Mouse (Mus musculus) heart, postnatal 0 days (tissue): ENCODE measurements around the gene Itga8. TPM values are rescaled to one million over a fixed set of nuclear protein-coding genes. Genes with fewer than 3 reads are reported as not detected.

Source experiments
- ATAC-seq: fragments of 200-750 bp; cut with Nextera tagmentation; 2 replicates; pipeline ENCODE4 v1.8.0; 2017; ENCODE audit warnings: low read depth, moderate number of reproducible peaks, moderate library complexity; ENCODE audit not compliant: insufficient read depth
- DNase-seq: peaks from one replicate; pipeline ENCODE4 v3.0.0-alpha.2; 2016; ENCODE audit warnings: low spot score
- H3K27ac ChIP-seq: fragments of 300-500 bp; sonication (generic); 2 replicates; pipeline ENCODE4 v1.5.1; 2014; ENCODE audit warnings: low read depth, mild to moderate bottlenecking
- H3K27me3 ChIP-seq: fragments of 300-500 bp; sonication (generic); 2 replicates; pipeline ENCODE4 v1.6.1; 2014; ENCODE audit warnings: low read length, mixed read lengths; ENCODE audit not compliant: control insufficient read depth, insufficient read depth
- H3K36me3 ChIP-seq: fragments of 300-500 bp; sonication (generic); replicated peaks from 2 replicates; pipeline ENCODE4 v1.6.1; 2014; ENCODE audit warnings: low read length, mixed read lengths; ENCODE audit not compliant: control insufficient read depth, insufficient read depth
- H3K4me1 ChIP-seq: fragments of 300-500 bp; sonication (generic); 2 replicates; pipeline ENCODE4 v1.6.1; 2014; ENCODE audit warnings: antibody characterized with exemption; ENCODE audit not compliant: control insufficient read depth, insufficient read depth
- H3K4me2 ChIP-seq: fragments of 300-500 bp; sonication (generic); 2 replicates; pipeline ENCODE4 v1.6.1; 2014; ENCODE audit warnings: low read depth, mild to moderate bottlenecking, low read length, moderate library complexity
- H3K4me3 ChIP-seq: fragments of 300-500 bp; sonication (generic); 2 replicates; pipeline ENCODE4 v1.5.1; 2014; ENCODE audit warnings: low read depth, low read length
- H3K9ac ChIP-seq: fragments of 300-500 bp; sonication (generic); replicated peaks from 2 replicates; pipeline ENCODE4 v1.6.1; 2014; ENCODE audit warnings: low read depth, low read length, mixed read lengths
- H3K9me3 ChIP-seq: fragments of 300-500 bp; sonication (generic); replicated peaks from 2 replicates; pipeline ENCODE4 v1.6.1; 2016; ENCODE audit warnings: low read length; ENCODE audit not compliant: control insufficient read depth
- CTCF ChIP-seq: IDR thresholded peaks from 2 replicates; pipeline ENCODE4 v1.5.1; 2016; ENCODE audit warnings: antibody characterized with exemption, control low read depth, low read depth
- EP300 ChIP-seq: IDR thresholded peaks from 2 replicates; pipeline ENCODE4 v1.6.1; 2016; ENCODE audit warnings: antibody characterized with exemption, low read depth
- WGBS: fragments of 180-500 bp; shearing (Covaris S2); extraction: QIAGEN DNeasy Blood & Tissue Kit; methylation state at CpG from one replicate; pipeline ENCODE4 v1.1.7; 2014; 5-methylcytosine and 5-hydroxymethylcytosine counted together
- polyA plus RNA-seq: library from polyadenylated mRNA; unstranded; fragments of >200 nt; fragmentation: Nextera tagmentation; extraction: Ambion mirVana; gene quantifications from 2 replicates; pipeline ENCODE4 v1.2.1, GENCODE M21; 2015
- total RNA-seq: library from RNA; depleted of rRNA; stranded (reverse); fragments of >200 nt; gene quantifications from 2 replicates; pipeline ENCODE4 v1.2.3, GENCODE M21; 2014; ENCODE audit warnings: low replicate concordance; rRNA removed

Gene Itga8
- total and polyA plus RNA-seq, 2 experiments from 2014 or later = 5.6 to 15.0 TPM

GRCm38 (mm10) chr2:12084341-12084740, 217.4 kb downstream of the Itga8 start:
- Histone ChIP-seq H3K27me3 (no peaks in the 10 kb centered on the region), H3K36me3 (no peaks in the 10 kb centered on the region), H3K9me3 (no peaks in the 10 kb centered on the region), H3K4me1 (no peaks in the 10 kb centered on the region), H3K27ac (no peak overlapping the region), H3K4me3 (no peak overlapping the region), H3K9ac (no peak overlapping the region), H3K4me2 (no peak overlapping the region)
- no peak for TF ChIP-seq EP300
- TF ChIP-seq CTCF = no peak
- WGBS = 73% methylated on average over 4 of the region's 4 CpGs
- DNase-seq (no peak), ATAC-seq (no peak)

- H3K9me3 ChIP-seq = no peaks in the 10 kb centered on the region
- 54% methylated on average over 2 of the region's 2 CpGs for WGBS
- TF ChIP-seq CTCF (no peak), EP300 (no peak)
- DNase-seq (no peak), ATAC-seq (no peak)
- no peak overlapping the region for H3K4me3 ChIP-seq
- no peak overlapping the region for H3K9ac ChIP-seq
- H3K4me2 ChIP-seq = no peak overlapping the region
- no peaks in the 10 kb centered on the region for H3K4me1 ChIP-seq
- H3K27ac ChIP-seq = no peak overlapping the region
- H3K27me3 ChIP-seq = no peaks in the 10 kb centered on the region
- H3K36me3 ChIP-seq = no peaks in the 10 kb centered on the region
Observed at GRCm38 (mm10) chr2:12077266-12077891, 224.3 kb downstream of the Itga8 start.

- H3K27ac ChIP-seq = no peak overlapping the region
- TF ChIP-seq EP300 (no peak), CTCF (no peak)
- no peak overlapping the region for H3K9ac ChIP-seq
- no peaks in the 10 kb centered on the region; the same call in 1 of the 2 replicates for H3K4me1 ChIP-seq
- DNase-seq (no peak), ATAC-seq (no peak)
- no peak overlapping the region for H3K4me2 ChIP-seq
- no peaks in the 10 kb centered on the region for H3K27me3 ChIP-seq
- 54% methylated on average over 6 of the region's 6 CpGs for WGBS
- no peaks in the 10 kb centered on the region for H3K9me3 ChIP-seq
- no peaks in the 10 kb centered on the region for H3K36me3 ChIP-seq
- no peak overlapping the region for H3K4me3 ChIP-seq
Observed at GRCm38 (mm10) chr2:12065669-12066399, 235.9 kb downstream of the Itga8 start.

- ATAC-seq (peak; percentile 51; the same call in 1 of the 2 replicates), DNase-seq (peak; percentile 56)
- Histone ChIP-seq H3K27ac (no peak overlapping the region), H3K4me2 (no peak overlapping the region), H3K9ac (no peak overlapping the region), H3K9me3 (no peaks in the 10 kb centered on the region), H3K36me3 (no peaks in the 10 kb centered on the region), H3K4me1 (peaks cover 7% of the 10 kb centered on the region; the same call in 1 of the 2 replicates), H3K27me3 (no peaks in the 10 kb centered on the region), H3K4me3 (no peak overlapping the region)
- whole genome bisulfite sequencing = 32% methylated on average over 5 of the region's 5 CpGs
- TF ChIP-seq CTCF = no peak
- TF ChIP-seq EP300 = no peak
Observed at GRCm38 (mm10) chr2:12060034-12060723, 241.5 kb downstream of the Itga8 start.

Other genes with a start within 250 kb of the Itga8 start
- gene Mindy3, start 117.5 kb upstream of the Itga8 start, total RNA-seq = 20.4 and 39.5 TPM in 2 replicates
- 27.9 and 30.3 TPM in 2 replicates for gene Mindy3, start 117.5 kb upstream of the Itga8 start, polyA plus RNA-seq